Mouse (Mus musculus) liver, embryonic 14.5 days (tissue): ENCODE measurements around the gene Shf.

Experiments used
- CTCF ChIP-seq: IDR thresholded peaks from 2 replicates; pipeline ENCODE4 v1.5.1; 2016; ENCODE audit warnings: antibody characterized with exemption, low read depth, control low read depth
- EP300 ChIP-seq: IDR thresholded peaks from 2 replicates; pipeline ENCODE4 v1.6.1; 2016; ENCODE audit warnings: antibody characterized with exemption, low read depth

GRCm38 (mm10) chr2:122311561-122311960 is 57.4 kb downstream of the Shf start:
- TF ChIP-seq CTCF, result no peak
- TF ChIP-seq EP300, result no peak
